Mouse (Mus musculus) mouse embryonic stem cell (cell line): Measurements from ENCODE around the gene Oxct1.

ENCODE experiments used
- in situ Hi-C, 2 experiments: fragments of 300-500 bp; cut with MboI; formaldehyde crosslinking; loops; 1 replicate in 1 of 2; 3 replicates in 1 of 2; pipeline ENCODE4 v1.14.3; 2019 to 2020; ENCODE audit warnings: low sequenced_read_pairs in 2 of 2, low pct_unique_long_range_greater_than_20kb in 1 of 2, mixed read lengths in 1 of 2; ENCODE audit not compliant: unreplicated experiment in 1 of 2

Gene Oxct1

GRCm38 (mm10) chr15:4026231-4026773 lies at the start of gene Oxct1:
Oxct1 (plus strand) TSS chr15:4026383.
- in situ Hi-C loops = no loop called here

- in situ Hi-C loops = loop anchor here in 1 of 2 experiments (25.0 kb wide), 1 partner anchor 1134 kb away; the partner anchor contains the start of genes Card6 and Rpl37
Observed at GRCm38 (mm10) chr15:3978279-3978678, 47.9 kb upstream of the Oxct1 start.

DNA sequence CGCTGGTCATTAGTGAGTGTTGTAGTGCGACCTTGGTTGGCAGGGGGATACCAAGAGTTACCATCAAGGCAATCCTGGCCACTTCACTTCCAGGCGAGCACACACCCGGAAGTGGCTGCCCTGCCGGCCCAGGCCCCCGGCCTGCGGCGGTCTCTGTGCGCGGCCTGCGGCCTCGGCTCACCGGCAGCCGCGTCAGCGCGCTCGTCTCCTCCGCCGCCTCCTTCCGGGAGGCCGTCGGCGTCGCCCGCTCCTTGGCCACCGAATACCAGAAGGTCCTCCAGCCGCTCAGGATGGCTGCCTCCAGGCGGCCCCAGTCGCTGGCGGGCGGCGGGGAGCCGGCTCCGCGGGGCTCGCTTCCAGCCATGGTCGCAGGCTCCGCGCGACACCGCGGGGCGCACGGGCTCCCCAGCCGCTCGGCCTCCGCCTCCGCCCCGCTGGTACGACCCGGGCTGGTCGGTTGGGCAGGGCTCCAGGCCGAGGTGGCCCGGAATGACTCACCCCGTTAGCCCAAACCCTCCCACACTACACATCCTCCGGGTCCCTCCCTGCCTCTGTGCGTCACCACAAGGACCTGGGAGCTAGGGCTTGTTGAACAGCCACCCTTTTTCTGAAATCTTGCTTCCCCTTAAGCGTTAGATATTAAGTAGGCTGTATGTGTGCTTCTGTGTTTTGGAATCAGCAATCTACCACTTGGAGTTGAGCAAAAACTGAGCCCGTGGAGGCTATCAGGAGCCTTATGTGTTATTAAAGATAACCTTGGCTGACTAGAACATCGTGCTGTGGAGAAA lies 46.9 kb upstream of the Oxct1 start, which contains the start of gene Fbxo4:
Gene Fbxo4 (minus strand): TSS at position 513 of the 788 bp plus-strand sequence.
- in situ Hi-C loops = loop anchor here in 1 of 2 experiments (25.0 kb wide), 1 partner anchor 1133 kb away; the partner anchor contains the start of genes Card6 and Rpl37

DNA sequence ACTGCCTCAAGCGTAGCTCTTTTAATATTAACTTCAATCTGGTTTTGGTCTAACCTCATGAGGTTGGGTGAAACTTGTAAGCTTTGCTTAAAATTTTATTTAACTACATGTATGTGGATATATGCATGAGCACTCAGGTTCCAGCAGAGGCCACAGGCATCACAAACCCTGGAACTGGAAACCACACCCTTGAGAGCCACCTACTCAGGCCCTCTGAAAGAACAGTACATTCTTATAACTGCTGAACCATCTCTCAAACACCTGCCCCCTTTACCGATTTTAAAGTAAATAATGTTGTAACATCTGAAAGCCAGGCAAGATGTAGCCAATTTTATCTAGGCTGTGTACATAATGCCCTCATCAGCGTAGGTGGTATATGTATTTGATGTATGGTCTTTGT lies 46.3 kb upstream of the Oxct1 start:
- in situ Hi-C loops = loop anchor here in 1 of 2 experiments (25.0 kb wide), 1 partner anchor 1132 kb away; the partner anchor contains the start of genes Card6 and Rpl37

GRCm38 (mm10) chr15:3982732-3983131 lies 43.5 kb upstream of the Oxct1 start:
- in situ Hi-C loops = loop anchor here in 1 of 2 experiments (25.0 kb wide), 1 partner anchor 1130 kb away; the partner anchor contains the start of genes Card6 and Rpl37

GRCm38 (mm10) chr15:3984876-3985275 lies 41.3 kb upstream of the Oxct1 start:
- in situ Hi-C loops = loop anchor here in 1 of 2 experiments (25.0 kb wide), 1 partner anchor 1127 kb away; the partner anchor contains the start of genes Card6 and Rpl37

- in situ Hi-C loops = loop anchor here in 1 of 2 experiments (25.0 kb wide), 1 partner anchor 1124 kb away; the partner anchor contains the start of genes Card6 and Rpl37
Observed at GRCm38 (mm10) chr15:3987981-3988380, 38.2 kb upstream of the Oxct1 start.

DNA sequence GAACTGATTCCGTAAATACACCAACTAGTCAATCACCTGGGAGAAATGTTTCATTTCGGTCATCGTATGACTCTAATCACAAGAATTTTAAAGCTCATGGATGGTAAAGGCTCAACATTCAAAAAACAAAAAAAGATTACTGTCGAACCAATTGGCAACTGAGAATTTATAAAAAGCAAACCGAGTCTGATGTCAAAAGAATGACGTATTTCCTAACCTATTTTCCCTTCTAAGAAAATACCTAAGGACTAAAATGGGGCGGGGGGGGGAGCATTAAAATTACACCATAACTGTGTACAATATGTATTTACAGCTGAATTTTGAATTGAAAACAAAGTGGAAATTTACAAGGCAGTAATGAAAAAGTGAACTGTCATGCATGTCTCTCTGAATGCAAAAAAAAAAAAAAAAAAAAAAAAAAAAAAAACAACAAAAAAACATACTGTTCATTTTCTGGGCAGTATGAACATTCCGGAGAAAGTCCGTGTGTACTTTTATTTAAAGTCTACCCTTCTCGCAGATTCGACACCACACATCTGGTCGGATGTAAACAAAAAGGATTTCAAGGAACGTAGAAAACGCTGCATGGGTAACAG lies 31.2 kb upstream of the Oxct1 start:
- in situ Hi-C loops = loop anchor here in 1 of 2 experiments (25.0 kb wide), 1 partner anchor 1117 kb away; the partner anchor contains the start of genes Card6 and Rpl37

- in situ Hi-C loops = loop anchor here in 1 of 2 experiments (25.0 kb wide), 1 partner anchor 1117 kb away; the partner anchor contains the start of genes Card6 and Rpl37
Observed at GRCm38 (mm10) chr15:3995448-3996266, 30.5 kb upstream of the Oxct1 start, which contains the start of gene AW549877. AW549877 (minus strand) TSS chr15:3995744.

DNA sequence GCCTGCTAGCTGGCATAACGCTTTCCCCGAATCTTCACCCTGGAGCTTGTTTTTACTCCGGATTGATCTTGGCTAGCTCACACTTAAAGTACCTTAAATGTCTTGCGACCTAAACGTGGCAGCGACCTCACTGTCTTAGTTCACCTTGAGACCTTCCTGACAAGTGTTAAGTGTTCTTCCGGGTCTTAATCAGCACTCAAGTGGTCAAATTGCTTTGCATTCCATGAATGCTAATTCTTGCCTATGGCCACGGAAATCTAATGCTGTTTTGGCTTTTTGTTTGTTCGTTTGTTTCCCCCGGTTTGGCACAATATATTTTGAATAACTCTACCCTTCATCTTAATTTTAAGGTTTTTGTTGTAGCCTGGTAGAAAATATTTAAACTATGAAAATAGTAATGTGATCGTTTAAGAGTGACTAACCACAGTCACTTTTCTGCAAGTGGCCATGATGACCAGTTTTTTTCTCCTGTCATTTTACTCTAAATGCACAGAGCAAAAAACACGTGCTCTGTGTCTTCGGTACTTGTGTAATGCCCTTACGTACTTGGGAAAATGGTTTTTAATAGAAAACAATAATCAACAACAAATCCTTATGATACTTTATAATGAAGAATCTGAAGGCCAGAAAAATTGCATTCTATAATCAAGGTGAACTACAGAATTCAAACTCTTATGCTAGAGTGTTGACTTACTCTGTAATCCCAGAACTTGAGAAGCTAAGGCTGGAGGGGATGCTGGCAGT lies 29.7 kb upstream of the Oxct1 start:
- in situ Hi-C loops = loop anchor here in 1 of 2 experiments (25.0 kb wide), 1 partner anchor 1116 kb away; the partner anchor contains the start of genes Card6 and Rpl37

DNA sequence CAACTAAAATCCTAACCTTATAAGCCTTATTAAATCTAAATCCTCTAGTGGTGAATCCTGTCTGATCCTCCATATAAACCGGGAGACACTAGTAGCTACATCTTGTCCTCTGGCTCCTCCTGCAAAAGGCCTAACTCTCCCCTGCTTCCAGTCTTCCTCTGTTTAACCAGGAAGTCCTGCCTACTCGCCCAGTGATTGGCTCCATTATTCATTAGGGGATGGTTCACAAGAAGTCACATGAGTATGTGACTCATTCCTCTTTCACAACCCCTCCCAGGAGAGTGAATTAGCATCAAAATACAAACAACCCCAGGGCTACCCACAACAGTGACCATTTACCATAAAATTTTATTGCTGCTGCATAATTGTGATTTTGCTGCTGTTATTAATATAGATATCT lies 27.0 kb upstream of the Oxct1 start:
- in situ Hi-C loops = loop anchor here in 1 of 2 experiments (25.0 kb wide), 1 partner anchor 1113 kb away; the partner anchor contains the start of genes Card6 and Rpl37

- in situ Hi-C loops = no loop called here
Observed at GRCm38 (mm10) chr15:4000536-4000935, 25.6 kb upstream of the Oxct1 start.

DNA sequence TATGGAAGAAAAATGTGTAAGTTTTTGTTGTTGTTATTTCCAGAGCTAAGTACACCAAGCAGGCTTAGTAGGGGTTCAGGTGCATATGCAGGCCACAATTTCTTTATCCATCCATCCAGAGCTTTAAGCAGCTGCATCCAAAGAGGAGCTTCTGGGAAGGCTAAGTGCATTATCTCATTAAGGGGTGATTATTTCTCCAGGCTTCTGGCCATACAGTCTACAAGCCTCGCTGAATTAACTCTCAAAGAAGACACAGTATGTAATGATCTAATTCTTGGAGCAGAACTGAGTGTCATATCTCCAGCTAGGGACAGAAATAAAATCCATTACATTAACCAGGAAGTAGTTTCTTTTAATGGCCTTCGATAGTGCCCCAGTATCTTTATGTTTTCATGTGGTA lies 12.3 kb upstream of the Oxct1 start:
- in situ Hi-C loops = no loop called here

- in situ Hi-C loops = no loop called here
Observed at GRCm38 (mm10) chr15:4020711-4021110, 5.5 kb upstream of the Oxct1 start.

- in situ Hi-C loops = no loop called here
Observed at GRCm38 (mm10) chr15:4023747-4024146, 2.4 kb upstream of the Oxct1 start.

DNA sequence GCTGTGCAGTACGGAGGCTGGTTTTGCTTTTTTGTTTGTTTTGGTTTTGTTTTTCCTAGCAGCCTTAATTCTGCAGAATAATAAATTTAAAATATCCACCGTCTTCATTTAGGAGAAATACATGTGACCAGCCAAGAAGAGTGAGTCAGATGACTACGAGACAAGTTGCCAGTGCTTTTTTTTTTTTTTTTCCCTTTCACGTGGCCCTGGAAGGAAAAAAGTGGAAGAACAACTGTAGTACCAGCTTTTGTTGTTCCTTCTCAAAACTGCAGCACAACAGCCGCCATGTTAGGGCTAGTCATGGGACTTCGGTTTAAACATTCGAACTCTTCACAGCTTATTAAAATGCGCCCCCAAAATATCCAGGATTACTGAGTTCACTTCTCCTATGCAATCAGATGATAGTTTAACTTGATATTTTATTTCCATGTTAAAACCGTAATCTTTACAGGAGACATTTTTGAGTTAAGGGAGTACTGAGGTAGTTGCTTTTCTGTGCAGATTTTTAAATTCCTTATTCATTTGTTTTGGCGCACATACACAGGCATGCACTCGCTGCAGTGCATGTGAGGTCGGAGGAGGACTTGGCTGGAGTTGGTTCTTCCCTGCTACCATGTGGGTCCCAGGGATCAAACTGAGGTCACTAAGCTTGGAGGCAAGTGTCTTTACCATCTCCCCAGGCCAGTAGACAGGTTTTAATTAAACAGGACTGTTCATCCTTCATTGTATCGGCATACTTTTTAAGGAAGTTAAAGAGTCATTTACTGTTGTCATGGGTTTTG lies 1.3 kb upstream of the Oxct1 start:
- in situ Hi-C loops = no loop called here
